Mouse (Mus musculus) 3134 (cell line): Measurements from ENCODE around the gene Nfia.

Experiments
- DNase-seq: peaks from one replicate; pipeline ENCODE4 v3.0.0-alpha.2; 2011; ENCODE audit warnings: low spot score; ENCODE audit not compliant: insufficient read length; ENCODE audit errors: extremely low read depth

The Nfia gene

DNA sequence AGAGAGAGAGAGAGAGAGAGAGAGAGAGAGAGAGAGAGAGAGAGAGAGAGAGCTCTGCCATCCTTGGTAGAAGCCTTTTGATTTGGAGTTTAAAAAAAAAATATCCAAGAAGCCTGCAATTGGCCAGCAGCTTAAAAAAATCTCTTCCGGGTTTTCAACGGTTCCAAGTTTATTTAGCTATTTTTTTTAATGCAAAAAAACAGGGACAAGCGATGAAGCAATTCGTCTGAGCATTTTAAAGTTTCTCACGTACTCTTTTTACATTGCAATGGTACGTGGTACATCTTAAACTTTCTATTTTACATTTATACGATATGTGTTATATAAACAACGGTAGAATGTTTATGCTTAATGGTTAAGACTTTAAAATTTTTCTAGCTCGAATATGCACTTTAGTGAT, at the start of gene Nfia:
TSS of gene Nfia (plus strand) at position 94 of the 400 bp plus-strand sequence.
- peak; percentile 39 for DNase-seq

DNA sequence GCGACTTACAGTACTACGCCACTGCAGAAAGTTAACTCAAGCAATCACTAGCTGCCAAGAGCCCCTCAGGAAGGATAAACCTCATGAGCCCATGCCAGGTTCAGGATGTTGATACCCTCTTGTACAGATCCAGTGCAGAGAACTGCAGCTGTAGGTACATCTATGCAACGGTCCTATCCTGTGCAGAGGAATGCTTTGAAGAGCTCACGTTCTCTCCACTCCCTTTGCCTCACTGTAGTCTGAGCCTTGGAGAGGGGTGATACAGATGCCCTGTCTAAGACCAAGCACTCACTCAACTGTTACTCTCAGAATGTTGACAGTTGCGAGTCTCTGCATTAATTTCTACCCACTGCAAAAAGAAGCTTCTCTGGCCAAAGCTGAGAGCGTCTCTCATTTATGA, 49.2 kb upstream of the Nfia start:
- no peak for DNase-seq

DNA sequence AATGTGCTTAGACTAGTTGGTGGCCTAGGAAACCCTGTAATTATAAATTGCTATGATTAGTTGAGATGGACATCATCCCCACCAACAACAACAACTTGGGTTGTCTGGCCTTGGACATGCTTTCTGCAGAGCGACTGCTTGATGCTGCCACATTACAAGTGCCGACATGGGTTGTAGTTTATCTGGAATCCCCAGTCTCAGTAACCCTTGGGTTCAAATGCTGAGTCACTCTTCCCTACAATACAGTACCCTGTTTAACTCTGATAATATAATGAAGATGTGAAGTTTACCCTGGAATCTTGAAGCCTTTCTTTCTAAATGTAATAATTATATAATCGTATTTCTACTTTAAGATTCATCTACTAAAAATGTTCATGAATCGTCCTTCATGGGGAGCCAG, 44.0 kb upstream of the Nfia start:
- DNase-seq, result no peak

DNA sequence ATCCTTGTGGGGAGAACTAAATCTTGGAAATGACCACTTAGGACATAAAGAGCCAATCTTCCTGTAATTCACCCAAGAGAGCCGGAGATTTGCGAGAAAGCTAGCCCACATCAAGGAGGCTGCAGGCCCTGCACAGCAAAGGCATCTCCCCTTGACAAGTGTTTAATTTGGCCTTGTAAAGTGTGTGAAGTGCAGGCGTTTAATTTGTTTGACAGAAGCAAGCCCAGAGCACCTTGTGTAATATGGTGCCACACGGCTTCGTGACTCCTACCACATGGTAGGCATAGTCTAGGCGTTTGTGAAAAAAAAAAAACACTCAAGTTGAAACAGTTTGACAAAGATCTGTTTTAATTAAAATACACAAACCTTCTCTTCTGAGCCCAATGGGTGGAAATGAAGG, 42.5 kb upstream of the Nfia start:
- no peak for DNase-seq

DNA sequence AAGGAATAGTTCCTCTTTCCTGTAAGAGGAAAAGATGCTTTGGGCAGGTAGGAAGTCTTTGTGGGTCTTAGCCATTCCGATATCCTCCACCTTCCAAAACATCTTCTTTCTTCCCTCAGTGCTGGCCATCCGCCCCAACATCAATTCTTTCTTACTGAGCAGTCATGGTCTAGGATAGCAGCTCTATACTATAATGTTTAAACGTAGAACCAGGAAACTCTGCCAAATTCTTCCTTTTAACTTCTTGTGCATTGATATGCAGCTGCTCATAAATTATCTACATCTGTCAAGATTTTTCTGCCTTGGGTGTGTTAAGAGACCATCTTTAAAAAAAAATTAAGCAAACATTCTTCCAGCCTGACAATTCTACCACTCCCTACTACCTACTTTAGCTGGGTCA, 42.1 kb upstream of the Nfia start:
- DNase-seq, result no peak

DNA sequence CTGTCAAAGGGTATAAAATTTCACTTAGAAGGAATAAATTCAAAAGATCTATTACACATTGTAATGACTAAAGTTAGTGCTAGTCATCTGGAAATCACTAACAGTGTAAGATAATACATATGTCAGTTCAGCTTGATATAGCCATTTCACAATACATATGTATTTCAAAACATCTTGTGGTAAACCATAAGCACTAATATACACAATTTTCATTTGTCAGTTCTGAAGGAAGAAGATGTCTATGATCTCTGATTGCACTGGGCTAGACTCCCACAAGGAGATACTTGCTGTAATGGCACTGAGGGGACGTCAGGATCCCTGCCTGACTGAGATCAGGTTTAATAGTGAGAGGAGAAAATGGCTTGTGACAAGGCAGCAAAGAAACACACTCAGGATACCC, 39.1 kb upstream of the Nfia start:
- no peak for DNase-seq

DNA sequence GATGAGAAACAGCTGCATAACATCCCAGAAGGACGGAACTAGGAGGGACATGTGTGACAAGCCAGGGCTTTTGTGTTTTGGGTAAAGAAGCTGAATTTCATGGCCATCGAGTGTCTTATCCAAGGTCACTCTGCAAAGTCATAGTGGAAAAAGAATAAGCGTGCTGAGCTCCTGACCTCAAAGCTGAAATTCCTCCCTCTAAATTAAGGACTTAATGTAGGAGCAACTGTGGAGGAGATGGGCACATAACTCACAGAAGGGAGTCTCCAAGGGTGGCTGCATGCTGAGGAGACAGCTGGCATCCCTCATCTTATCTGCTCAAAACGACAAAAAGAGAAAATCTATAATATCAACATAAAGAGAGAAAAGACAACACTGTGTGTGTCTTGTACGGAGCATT, 28.6 kb upstream of the Nfia start:
- no peak for DNase-seq

DNA sequence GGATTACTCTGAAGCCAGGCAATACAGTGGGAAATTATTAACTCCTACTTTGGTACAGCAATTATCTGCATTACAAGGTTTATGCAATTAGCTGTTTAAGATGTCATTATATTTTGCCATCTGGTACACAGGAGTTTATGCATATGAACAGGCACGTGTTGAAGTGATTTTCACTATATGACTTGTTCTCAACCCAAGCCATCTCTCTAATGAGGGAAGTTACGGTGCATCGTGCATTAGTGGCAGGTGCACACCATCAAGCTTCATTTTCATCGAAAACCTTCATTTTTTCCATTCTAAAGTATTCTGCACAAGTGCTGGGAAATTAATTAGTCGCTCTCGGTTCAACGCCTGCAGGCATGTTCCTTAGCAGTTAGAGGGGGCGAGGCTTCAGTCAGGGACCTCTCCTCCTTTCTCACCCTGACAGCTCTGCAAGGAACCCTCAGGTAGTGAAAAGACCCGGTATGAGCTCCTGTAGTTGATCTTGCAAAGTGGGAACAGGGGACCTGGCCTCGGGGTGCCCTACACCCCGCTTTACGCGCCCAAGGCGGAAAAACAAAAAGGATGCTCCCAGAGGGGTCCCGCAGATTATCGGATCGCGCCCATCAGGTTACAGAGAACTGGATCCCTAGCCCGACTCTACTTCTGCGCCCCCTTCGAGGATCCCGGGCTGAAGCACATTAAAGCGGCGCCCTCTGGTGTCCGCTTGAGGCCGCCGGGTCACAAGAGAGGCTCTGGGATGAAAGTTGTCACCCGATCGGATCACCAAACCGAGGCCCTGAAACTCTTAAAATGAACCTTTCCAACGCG, 27.0 kb upstream of the Nfia start:
- peak; percentile 40 for DNase-seq

DNA sequence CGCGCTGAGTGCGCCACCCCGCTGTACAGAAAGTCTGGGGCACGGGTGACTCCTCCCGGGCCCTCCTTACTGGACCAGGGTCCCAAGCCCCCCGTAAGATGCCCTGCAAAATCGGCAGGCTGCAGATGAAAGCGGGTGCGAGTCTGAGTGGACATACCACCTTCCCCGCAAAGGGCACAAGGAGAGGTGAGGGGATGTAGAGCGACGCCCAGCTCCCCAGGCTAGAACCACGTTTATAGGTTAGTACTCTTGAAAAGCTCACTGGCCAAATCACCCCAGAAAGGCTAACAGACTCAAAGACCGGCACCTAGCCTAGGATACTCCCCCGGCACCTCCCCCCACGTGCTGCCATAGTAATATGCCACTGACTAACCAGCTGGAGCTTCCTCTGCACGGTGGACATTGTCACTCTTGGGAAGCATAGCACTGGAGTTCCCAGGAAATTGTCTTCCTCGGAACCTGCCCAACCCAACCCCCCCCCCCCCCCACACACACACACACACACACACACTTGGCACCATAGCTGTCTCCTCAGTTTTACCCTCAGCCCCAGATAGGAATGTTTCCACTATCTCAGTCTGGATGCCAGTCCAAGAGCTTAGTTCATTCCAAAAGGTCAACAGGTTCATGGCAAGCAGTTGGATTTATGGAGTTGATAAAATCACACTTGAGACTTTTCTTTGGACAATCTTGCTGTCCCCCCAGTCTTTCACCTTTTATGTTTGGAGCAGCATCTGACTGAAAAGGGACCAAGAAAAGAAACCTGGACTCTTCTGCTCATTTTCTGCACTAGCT, 26.2 kb upstream of the Nfia start:
- no peak for DNase-seq

DNA sequence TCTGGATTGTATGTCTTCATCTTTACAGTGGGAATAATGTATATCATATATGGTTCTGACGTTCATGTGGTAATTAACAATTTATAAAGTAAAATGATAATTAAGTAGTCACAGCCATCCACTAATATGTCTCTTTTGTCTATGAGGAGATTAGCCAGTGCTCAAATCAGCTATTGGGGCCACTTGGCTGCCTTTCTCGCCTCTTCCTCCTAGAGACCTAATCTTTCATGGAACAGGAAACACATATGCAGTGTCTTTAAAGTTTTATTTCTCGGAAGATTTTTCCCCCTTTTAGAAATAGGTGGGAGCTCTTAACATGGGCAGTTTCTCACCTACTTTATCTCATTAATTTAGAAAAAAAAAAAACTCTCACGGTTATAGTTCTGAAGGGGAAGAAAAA, 22.1 kb upstream of the Nfia start:
- no peak for DNase-seq

DNA sequence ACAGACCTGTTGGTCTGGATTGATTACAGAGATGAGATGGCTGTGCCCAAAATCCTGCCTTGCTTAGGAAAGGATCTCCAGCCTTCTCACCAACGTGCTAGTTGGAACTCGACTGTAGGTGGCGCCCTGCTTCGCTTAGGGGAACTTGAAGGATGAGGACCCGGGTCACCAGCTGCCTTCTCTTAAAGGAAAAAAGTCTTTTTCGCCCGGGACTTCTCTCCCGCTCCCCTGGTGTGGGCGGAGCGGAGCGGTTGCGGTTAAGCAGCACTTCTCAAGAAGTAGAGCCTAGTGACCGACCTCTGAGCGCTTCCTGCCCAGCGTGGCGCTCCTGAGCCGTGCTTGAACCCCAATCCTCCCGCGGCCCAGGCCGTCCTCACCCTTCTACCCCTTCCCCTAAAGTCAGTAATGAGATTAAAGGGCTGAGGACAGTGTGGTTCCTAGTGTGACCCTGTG, 21.5 kb upstream of the Nfia start:
- peak; percentile 45 for DNase-seq

DNA sequence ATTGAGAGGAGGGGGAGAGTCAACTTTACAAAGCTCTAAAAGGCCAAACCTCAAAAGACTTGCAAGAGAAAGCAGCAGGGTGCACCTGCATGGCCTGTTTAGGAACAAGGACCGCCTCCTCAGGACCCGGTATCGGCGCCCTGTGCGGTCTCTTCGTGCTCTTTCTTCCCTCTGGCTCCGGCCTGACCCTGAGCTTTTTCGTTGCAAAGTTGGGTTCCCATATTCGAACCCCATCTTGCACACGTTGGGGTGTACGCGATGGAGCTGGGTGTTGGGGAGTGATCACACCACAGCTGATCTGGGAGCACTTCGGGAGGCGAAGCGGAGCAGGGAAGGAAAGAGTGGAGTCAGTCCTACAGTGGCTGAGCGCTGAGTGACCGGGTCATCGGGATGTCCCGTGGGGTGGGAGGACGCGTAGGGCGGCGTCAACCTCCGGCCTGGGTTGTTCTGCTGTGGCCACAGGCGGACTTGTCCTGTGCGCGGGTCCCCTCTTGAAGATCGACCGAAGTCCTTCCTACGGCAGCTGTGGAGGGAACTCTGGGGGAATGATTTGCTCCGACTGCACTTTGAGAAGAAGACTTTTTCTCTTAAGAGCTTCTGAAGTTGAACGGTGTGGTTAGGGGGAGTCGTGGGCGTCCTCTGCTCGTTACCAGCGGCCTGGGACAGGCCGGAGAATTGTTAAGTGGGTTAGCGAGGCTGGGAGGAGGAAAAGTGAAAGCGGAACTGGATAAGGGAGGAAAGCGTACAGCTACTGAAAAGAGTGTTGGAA, 20.9 kb upstream of the Nfia start:
- no peak for DNase-seq

DNA sequence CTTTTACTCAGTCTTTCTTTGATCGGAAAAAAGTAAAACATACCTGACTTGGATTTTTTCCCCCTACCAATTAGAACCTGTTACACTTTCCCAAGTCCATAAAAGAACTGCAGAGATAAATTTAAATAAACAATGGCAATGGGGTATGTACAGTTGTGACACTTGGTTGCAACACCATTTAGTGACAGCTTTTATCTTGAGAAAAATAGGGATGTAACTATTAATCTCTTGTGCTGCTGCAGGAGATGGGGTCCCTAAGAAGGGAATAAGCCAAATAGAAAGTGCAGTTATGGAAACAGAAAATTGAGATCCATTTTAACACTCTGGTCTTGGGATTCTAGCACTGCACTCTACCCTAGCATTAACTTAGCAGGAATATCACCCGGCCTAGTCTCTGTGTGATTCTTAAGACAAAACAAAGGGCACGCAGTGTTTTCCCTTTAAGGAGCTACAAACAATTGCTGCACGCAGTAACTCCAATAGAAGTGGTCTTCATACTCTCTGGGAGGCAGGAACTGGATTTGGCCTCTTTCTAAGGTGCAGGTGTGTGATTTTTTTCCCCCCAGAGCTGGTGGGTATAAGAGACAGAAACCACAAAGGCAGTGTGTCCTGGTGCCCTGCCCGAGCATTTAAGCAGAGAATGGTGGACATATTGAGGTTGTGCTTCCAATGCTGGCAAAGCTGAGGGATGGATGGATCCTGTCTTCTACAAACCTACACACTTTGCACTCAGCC, 20.1 kb upstream of the Nfia start:
- no peak for DNase-seq

DNA sequence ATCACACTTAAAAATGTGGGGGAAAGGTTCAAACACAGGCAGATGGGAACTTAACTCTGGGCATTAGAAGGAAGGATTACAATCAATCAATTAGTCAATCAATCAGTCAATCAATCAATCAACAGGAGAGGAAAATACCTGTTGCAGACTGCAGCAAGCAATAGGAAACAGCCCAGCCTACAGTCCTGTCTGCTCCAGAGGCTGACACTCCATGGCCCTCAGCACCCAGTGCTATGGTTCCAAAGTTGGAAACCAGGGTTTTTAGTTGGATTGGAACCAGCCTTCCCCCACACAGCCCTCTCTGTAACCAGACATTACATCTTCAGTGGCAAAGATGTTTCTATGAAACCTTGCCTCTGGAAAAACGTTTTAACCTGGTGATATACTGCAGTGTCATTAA, 19.0 kb upstream of the Nfia start:
- DNase-seq, result no peak

DNA sequence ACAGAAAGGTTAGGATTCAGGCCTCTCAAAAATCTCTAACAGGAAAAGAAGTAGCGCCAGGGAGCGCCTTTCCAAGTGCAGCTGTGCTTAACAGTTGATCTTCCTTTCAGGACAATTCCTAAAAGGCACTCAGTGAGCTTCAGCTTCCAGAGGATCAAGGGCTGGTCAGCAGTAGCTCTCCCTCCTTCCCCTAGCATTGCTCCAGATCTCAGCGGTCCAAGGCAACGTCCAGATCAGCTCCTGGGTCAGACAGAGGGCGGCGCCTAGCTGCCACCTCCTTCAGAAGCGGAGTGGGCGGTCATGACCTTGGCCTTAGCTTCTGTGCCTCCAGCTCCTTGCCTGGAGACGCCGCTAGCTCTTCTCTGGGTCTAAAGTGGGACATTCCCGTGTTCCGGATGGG, 18.3 kb upstream of the Nfia start:
- DNase-seq, result no peak

DNA sequence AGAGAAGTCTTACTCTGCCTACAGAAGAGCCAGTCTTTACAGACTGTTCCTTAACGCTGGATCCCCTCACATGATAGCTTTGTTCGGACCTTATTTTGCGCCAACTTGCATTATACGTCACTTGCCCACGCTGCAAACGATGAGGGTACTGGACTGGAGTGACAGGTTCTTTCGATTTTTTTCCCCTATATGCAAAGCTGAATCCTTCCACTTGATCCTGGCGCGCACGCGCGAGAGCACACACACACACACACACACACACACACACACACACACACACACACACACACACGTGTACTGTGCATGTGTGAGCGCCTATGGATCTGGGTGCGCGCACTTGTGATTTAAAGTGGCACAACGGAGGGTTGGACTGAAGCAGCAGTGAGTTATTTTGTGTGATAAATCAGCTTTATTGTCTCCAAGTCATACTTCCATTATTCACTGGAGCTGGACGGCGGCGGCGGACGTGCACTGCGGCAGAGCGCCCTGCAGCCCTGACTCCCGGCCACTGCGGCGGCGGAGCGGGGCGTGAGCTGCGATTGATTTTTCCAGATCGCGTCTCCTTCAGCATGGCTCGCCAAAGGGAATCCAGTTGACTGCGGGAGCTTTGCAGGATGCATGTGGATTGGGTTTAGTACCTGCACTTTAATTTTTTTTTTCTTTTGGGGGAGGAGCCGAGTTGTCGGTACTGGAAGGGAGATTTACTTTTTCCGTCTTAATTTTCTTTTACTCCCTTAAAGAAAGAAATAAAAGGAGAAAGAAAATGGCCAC, 15.1 kb upstream of the Nfia start:
- no peak for DNase-seq

DNA sequence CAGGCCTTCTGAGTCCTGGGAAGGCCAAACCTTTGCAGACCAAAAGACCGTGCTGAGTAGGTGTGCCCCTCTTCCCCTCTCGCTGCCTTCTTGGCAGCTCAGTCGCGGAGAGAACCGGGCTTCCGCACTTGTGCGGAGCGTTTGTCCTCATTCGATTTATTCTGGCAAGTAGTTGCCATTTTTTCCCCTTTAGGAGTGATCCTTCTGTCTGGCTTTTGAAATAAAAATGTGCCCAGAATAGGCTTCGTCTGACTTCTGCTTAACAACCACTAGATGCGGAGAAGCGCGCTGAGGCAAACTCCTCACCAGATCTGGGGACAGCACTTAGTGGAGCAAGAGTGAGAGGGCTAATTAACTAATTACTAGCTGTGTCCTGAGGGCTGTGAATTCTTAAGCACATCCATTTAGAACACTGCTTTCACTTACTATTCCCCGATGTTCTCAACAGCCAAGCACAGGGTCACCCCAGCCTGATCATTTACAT, 14.5 kb upstream of the Nfia start:
- DNase-seq, result no peak

DNA sequence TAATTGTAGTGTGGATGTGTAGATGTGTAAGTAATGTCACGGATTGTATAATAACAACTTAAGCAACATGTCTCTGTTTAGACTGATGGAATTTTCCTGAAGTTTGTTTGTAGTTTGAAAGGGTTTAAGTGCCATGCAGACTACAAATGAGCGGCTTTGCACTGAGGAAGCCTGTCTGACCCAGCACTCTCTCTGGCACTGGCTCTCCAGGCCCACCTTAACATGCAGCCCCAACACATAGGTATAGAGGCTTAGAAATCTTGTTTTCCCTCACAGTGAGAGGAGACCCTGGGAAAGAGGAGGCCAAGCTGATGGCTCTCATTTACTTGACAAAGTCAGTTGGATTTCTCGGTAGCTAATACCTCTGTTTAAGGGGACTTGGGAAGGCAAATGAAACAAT, 13.9 kb upstream of the Nfia start:
- DNase-seq, result no peak

DNA sequence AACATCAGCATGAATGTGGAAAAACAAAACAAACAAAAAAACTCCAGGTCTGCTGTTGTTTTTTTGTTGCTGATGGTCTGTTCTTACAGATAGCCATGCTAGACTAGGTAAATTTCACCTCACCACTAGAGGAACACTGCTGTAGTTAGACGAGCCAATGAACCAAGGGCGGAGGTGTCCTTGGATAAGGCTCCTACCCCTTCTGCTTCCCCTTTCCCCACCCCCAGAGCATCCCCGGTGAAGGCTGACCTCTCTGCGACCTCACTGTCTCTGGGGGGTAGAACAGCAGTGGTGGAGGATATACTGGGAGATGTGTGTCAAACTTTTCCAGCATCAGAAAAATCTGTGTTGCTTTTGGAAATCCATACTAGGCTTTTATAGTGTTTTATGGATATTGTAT, 7.9 kb upstream of the Nfia start:
- DNase-seq, result no peak
